Mouse (Mus musculus): ENCODE measurements around the gene Pigk.

DNA sequence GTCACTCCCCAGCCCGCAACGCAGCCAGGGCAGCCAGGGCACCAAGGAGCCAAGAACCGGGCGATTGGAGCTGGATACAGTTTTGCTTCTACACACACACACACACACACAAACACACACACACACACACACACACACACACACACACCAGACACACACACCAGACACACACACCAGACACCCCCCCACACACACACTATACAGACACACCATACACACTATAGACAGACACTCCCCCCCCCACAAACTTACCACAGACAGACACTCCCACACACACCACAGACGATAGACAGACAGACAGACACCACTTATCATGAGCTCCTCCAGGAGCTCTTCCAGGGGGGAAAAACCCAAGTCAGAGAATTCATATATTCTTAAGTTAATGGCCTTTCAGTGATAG, 45.7 kb upstream of the Pigk start, which contains the start of gene Ak5:
- no peak for TF ChIP-seq CTCF (IDR thresholded peaks at IDR 0.05; ENCODE audit: low read depth)
- no peak for TF ChIP-seq EP300 (IDR thresholded peaks at IDR 0.05; ENCODE audit: low read depth)
